Mouse (Mus musculus) kidney, embryonic 14.5 days (tissue): ENCODE results near the gene Lnx1. TPM values are rescaled to one million over a fixed set of nuclear protein-coding genes. Genes with fewer than 3 reads are reported as not detected.

Experiments
- ATAC-seq: fragments of 200-750 bp; cut with Nextera tagmentation; 2 replicates; pipeline ENCODE4 v1.8.0; 2017; ENCODE audit warnings: moderate number of reproducible peaks, mild to moderate bottlenecking, moderate TSS enrichment, moderate library complexity; ENCODE audit not compliant: low FRiP score, low TSS enrichment
- H3K27ac ChIP-seq: fragments of 300-500 bp; sonication (generic); 2 replicates; pipeline ENCODE4 v1.5.1; 2014; ENCODE audit warnings: low read depth, mild to moderate bottlenecking, low read length, moderate library complexity, mixed read lengths
- H3K27me3 ChIP-seq: fragments of 300-500 bp; sonication (generic); 2 replicates; pipeline ENCODE4 v1.6.1; 2014; ENCODE audit warnings: mild to moderate bottlenecking, low read length; ENCODE audit not compliant: control insufficient read depth, insufficient read depth
- H3K36me3 ChIP-seq: fragments of 300-500 bp; sonication (generic); 2 replicates; pipeline ENCODE4 v1.6.1; 2014; ENCODE audit warnings: low read length, mixed read lengths; ENCODE audit not compliant: control insufficient read depth, insufficient read depth
- H3K4me1 ChIP-seq: fragments of 300-500 bp; sonication (generic); 2 replicates; pipeline ENCODE4 v1.6.1; 2014; ENCODE audit warnings: low read length, mixed read lengths; ENCODE audit not compliant: control insufficient read depth, insufficient read depth
- H3K4me2 ChIP-seq: fragments of 300-500 bp; sonication (generic); replicated peaks from 2 replicates; pipeline ENCODE4 v1.6.1; 2014; ENCODE audit warnings: low read depth, mild to moderate bottlenecking, low read length
- H3K4me3 ChIP-seq: fragments of 300-500 bp; sonication (generic); 2 replicates; pipeline ENCODE4 v1.5.1; 2014; ENCODE audit warnings: mild to moderate bottlenecking, low read length
- H3K9ac ChIP-seq: fragments of 300-500 bp; sonication (generic); 2 replicates; pipeline ENCODE4 v1.6.1; 2014; ENCODE audit warnings: low read depth, mild to moderate bottlenecking, low read length, moderate library complexity
- H3K9me3 ChIP-seq: fragments of 300-500 bp; sonication (generic); 2 replicates; pipeline ENCODE4 v1.6.1; 2016; ENCODE audit warnings: low read length; ENCODE audit not compliant: control insufficient read depth
- WGBS: fragments of 180-500 bp; shearing (Covaris S2); extraction: QIAGEN DNeasy Blood & Tissue Kit; methylation state at CpG from one replicate; pipeline ENCODE4 v1.1.7; 2014; 5-methylcytosine and 5-hydroxymethylcytosine counted together
- polyA plus RNA-seq: library from polyadenylated mRNA; unstranded; fragments of >200 nt; fragmentation: Nextera tagmentation; extraction: Ambion mirVana; gene quantifications from 2 replicates; pipeline ENCODE4 v1.2.1, GENCODE M21; 2014

Lnx1 gene
- polyA plus RNA-seq, 1 experiment from 2014 or later, result 2.3 TPM

DNA sequence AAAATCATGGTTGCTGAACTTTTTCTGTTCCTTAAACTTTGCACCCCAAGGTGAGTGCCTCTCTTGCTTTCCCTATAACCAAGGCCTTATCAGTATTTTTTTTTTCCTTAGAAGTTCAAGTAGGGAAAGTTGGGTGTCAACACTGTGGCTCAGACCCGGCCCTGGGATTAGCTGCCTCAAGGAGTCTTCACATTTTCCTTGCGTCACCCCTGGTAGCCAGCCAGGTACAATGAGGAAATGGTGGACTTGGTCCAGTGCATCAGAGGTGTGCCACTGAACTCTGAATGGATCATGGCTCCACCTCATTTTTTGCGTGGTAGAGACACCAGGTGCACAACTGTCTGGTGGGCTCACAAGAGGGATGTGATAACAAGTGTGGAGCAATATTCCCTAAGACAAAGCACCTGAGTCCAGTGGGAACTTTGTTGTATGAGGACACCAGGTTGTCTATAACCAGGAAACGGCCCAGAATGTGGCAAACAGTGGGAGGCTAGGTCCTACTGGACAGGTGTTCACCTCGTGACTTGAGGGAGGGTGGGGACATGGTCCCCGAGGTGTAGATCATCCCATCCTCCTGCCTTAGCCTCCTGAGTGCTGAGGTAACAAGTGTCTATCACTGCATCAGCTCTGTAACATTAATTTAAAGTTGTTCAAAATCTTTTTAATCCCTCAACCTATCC, 10.2 kb downstream of the Lnx1 start:
- Histone ChIP-seq H3K4me3 (no peak overlapping the region), H3K36me3 (no peaks in the 10 kb centered on the region), H3K4me2 (no peak overlapping the region), H3K27me3 (no peaks in the 10 kb centered on the region), H3K9ac (no peak overlapping the region), H3K27ac (no peak overlapping the region), H3K4me1 (no peaks in the 10 kb centered on the region), H3K9me3 (no peaks in the 10 kb centered on the region)
- WGBS, result 78% methylated on average over 6 of the region's 6 CpGs
- ATAC-seq, result no peak

DNA sequence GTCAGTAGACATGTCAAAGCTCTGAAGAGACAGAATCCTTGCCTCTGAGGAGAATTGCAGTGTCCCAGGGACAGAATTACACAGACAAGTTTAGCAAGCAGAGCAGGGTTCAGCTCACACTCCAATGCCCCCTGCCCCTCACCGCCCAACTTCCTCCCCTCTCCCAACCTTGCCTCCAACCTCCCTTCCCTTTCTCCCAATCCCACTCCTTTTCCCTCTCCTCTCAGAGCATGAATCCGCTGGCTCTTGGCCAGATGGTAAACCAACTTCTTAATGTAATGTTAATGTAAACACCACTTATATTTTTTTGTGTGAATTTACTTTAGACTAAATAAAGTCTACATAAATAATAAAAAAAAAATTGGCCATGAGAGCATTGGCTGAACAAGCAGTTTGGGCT, 13.9 kb downstream of the Lnx1 start:
- whole genome bisulfite sequencing, result 63% methylated on average over 2 of the region's 2 CpGs
- ATAC-seq, result no peak
- H3K27me3 ChIP-seq, result no peaks in the 10 kb centered on the region
- no peaks in the 10 kb centered on the region for H3K36me3 ChIP-seq
- H3K4me1 ChIP-seq, result no peaks in the 10 kb centered on the region
- no peak overlapping the region for H3K4me2 ChIP-seq
- H3K9ac ChIP-seq, result no peak overlapping the region
- H3K27ac ChIP-seq, result no peak overlapping the region
- no peak overlapping the region for H3K4me3 ChIP-seq
- H3K9me3 ChIP-seq, result no peaks in the 10 kb centered on the region

- H3K4me3 ChIP-seq, result no peak overlapping the region
- no peaks in the 10 kb centered on the region for H3K9me3 ChIP-seq
- H3K4me2 ChIP-seq, result no peak overlapping the region
- H3K9ac ChIP-seq, result no peak overlapping the region
- no peaks in the 10 kb centered on the region for H3K4me1 ChIP-seq
- no peak overlapping the region for H3K27ac ChIP-seq
- ATAC-seq, result no peak
- H3K36me3 ChIP-seq, result no peaks in the 10 kb centered on the region
- WGBS, result 78% methylated on average over 5 of the region's 5 CpGs
- H3K27me3 ChIP-seq, result no peaks in the 10 kb centered on the region
Measured at GRCm38 (mm10) chr5:74684944-74685343, 17.8 kb downstream of the Lnx1 start.

DNA sequence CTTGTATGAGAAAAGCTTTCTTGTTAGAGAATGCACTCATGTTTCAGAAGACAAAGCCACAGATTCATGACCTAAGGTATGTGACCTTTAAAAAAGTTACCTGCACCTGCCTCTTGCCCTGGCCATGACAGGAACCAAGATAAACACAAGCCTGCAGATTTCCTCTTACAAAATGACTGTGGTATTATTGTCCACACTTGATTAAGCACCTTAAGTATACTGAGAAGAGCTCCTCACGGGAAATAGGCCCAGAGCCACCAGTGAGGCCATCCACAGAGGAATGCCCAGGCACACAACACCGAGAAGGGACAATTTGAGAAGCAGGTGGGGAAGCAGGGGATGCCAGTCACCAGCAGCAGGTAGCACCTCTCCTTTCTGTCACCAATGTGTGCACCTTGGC, 18.9 kb downstream of the Lnx1 start:
- H3K4me2 ChIP-seq, result no peak overlapping the region
- 75% methylated on average over 2 of the region's 2 CpGs for WGBS
- ATAC-seq, result no peak

GRCm38 (mm10) chr5:74682735-74683134, 20.0 kb downstream of the Lnx1 start:
- Histone ChIP-seq H3K9me3 (no peaks in the 10 kb centered on the region), H3K36me3 (no peaks in the 10 kb centered on the region), H3K27me3 (no peaks in the 10 kb centered on the region), H3K4me2 (no peak overlapping the region), H3K4me1 (no peaks in the 10 kb centered on the region), H3K9ac (no peak overlapping the region), H3K4me3 (no peak overlapping the region), H3K27ac (no peak overlapping the region)
- 96% methylated on average over 1 of the region's 1 CpGs for WGBS
- no peak for ATAC-seq

More for the DNA sequence above, 18.9 kb downstream of the Lnx1 start:
- no peaks in the 10 kb centered on the region for H3K27me3 ChIP-seq
- H3K36me3 ChIP-seq, result no peaks in the 10 kb centered on the region
- no peaks in the 10 kb centered on the region for H3K4me1 ChIP-seq
- H3K4me3 ChIP-seq, result no peak overlapping the region
- no peak overlapping the region for H3K27ac ChIP-seq
- no peak overlapping the region for H3K9ac ChIP-seq
- H3K9me3 ChIP-seq, result no peaks in the 10 kb centered on the region

GRCm38 (mm10) chr5:74679631-74680030, 23.1 kb downstream of the Lnx1 start:
- ATAC-seq, result no peak
- no peak overlapping the region for H3K27ac ChIP-seq
- H3K9me3 ChIP-seq, result no peaks in the 10 kb centered on the region
- no peak overlapping the region for H3K4me2 ChIP-seq
- no peaks in the 10 kb centered on the region for H3K36me3 ChIP-seq
- no peaks in the 10 kb centered on the region for H3K4me1 ChIP-seq
- H3K4me3 ChIP-seq, result no peak overlapping the region
- 82% methylated on average over 7 of the region's 7 CpGs for WGBS
- H3K27me3 ChIP-seq, result no peaks in the 10 kb centered on the region
- no peak overlapping the region for H3K9ac ChIP-seq

GRCm38 (mm10) chr5:74678693-74679092, 24.0 kb downstream of the Lnx1 start:
- WGBS, result 93% methylated on average over 5 of the region's 5 CpGs
- ATAC-seq, result no peak
- Histone ChIP-seq H3K4me1 (no peaks in the 10 kb centered on the region), H3K4me3 (no peak overlapping the region), H3K9ac (no peak overlapping the region), H3K27me3 (no peaks in the 10 kb centered on the region), H3K27ac (no peak overlapping the region), H3K4me2 (no peak overlapping the region), H3K9me3 (no peaks in the 10 kb centered on the region), H3K36me3 (no peaks in the 10 kb centered on the region)

DNA sequence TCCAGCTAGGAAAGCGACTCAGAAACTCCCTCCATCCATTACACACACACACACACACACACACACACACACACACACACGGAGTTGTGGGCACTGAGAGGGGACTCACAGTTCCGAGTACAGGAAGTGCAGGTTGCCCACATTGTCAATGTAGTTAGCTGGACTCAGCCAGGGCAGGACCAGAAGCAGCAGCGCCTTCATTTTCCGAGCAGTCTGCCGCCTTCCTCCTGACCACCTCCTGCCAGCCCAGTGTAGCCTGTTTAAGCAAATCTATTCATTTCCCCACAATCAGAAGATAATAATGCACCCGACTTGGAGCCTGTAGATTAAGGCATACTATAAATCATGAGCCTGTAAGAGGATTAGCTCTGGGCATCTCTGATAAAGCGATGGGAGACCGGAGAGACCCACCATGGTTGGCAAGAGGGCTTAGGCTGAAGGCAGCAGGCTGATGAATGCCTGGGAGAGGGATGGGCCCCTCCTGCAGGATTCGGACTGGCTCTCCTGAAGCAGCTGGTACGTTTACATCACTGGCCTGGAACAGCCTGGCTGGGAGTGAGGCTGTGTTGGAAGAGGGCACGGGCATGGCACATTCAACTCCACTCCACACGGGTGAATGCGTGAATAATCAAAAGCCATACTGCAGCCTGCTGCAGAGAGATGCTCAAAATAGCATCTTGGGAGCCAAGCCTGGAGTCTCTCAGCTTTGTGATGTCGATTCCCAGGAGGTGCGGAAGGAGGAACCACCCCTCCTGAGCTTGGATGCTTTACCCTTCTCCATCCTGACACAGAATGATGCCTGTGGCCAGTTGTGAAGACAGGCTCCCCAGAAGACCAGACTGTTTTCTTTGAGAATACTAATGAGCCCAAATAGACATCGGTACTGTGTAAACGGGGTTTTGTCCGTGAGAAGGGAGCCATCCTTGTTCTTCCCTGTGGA, 25.0 kb downstream of the Lnx1 start:
- H3K36me3 ChIP-seq, result no peaks in the 10 kb centered on the region
- no peak overlapping the region for H3K27ac ChIP-seq
- WGBS, result 76% methylated on average over 19 of the region's 19 CpGs
- no peak overlapping the region for H3K4me2 ChIP-seq
- no peak overlapping the region for H3K4me3 ChIP-seq
- no peaks in the 10 kb centered on the region for H3K9me3 ChIP-seq
- H3K27me3 ChIP-seq, result no peaks in the 10 kb centered on the region
- no peak overlapping the region for H3K9ac ChIP-seq
- no peaks in the 10 kb centered on the region for H3K4me1 ChIP-seq
- no peak for ATAC-seq

GRCm38 (mm10) chr5:74672556-74672955, 30.2 kb downstream of the Lnx1 start:
- ATAC-seq, result no peak
- Histone ChIP-seq H3K27me3 (no peaks in the 10 kb centered on the region), H3K27ac (no peak overlapping the region), H3K36me3 (no peaks in the 10 kb centered on the region), H3K9me3 (no peaks in the 10 kb centered on the region), H3K4me3 (no peak overlapping the region), H3K4me2 (no peak overlapping the region), H3K9ac (no peak overlapping the region), H3K4me1 (no peaks in the 10 kb centered on the region)
- 84% methylated on average over 5 of the region's 5 CpGs for WGBS
